Mouse (Mus musculus): ENCODE data around the gene Cnbp. TPM values are rescaled to one million over a fixed set of nuclear protein-coding genes. Genes with fewer than 3 reads are reported as not detected.

The Cnbp gene
- polyA plus RNA-seq, 1 experiment, result 196 TPM

- Histone ChIP-seq H3K4me3 (peak within 1 kb of the TSS; percentile 75), H3K4me2 (ENCODE audit: low read depth) (peak within 1 kb of the TSS; percentile 88), H3K36me3 (ENCODE audit: control insufficient read depth, insufficient read depth) (peaks cover 4% of the 10 kb centered on the region), H3K27me3 (ENCODE audit: control insufficient read depth, insufficient read depth, insufficient read length) (no peaks in the 10 kb centered on the region), H3ac (ENCODE audit: control insufficient read depth, insufficient read length) (peak within 1 kb of the TSS; percentile 59), H3K79me2 (ENCODE audit: control insufficient read depth, insufficient read depth) (no peaks in the 10 kb centered on the region)
- TF ChIP-seq MYOG (IDR thresholded peaks at IDR 0.05; ENCODE audit: control insufficient read depth in 1 of 3, insufficient read depth in 1 of 3, insufficient read length in 2 of 3, low read depth in 2 of 3), result peak in 1 of 3 experiments; percentile 36
- TF ChIP-seq MYOD1 (IDR thresholded peaks at IDR 0.05; ENCODE audit: control insufficient read depth in 1 of 3, insufficient read length in 2 of 3, low read depth in 2 of 3), result peak in 1 of 3 experiments; percentile 5
- TF ChIP-seq USF1 (IDR thresholded peaks at IDR 0.05; ENCODE audit: low read depth), result no peak
- no peak for TF ChIP-seq MAX (IDR thresholded peaks at IDR 0.05; ENCODE audit: low read depth)
- TF ChIP-seq CEBPB (IDR thresholded peaks at IDR 0.05; ENCODE audit: insufficient read depth, poor library complexity, severe bottlenecking), result no peak
- TF ChIP-seq POLR2AphosphoS2 (IDR thresholded peaks at IDR 0.05; ENCODE audit: insufficient read length, low read depth), result peak; percentile 89
- no peak for TF ChIP-seq E2F4 (IDR thresholded peaks at IDR 0.05; ENCODE audit: insufficient read depth)
- no peak for TF ChIP-seq TCF3 (IDR thresholded peaks at IDR 0.05; ENCODE audit: insufficient read length, low read depth)
- no peak for TF ChIP-seq TCF12 (IDR thresholded peaks at IDR 0.05; ENCODE audit: insufficient read depth, poor library complexity, severe bottlenecking)
- peak; percentile 93 for TF ChIP-seq POLR2A (IDR thresholded peaks at IDR 0.05; ENCODE audit: insufficient read length, low read depth)
- TF ChIP-seq SRF (IDR thresholded peaks at IDR 0.05; ENCODE audit: control insufficient read depth, insufficient read length, low read depth), result no peak
- no peak for TF ChIP-seq REST (IDR thresholded peaks at IDR 0.05; ENCODE audit: insufficient read depth, insufficient read length)
These were observed 39.1 kb downstream of the Cnbp start, which contains the start of gene Rab43 for GRCm38 (mm10) chr6:87811675-87812338. Gene Rab43, minus strand, starts transcription at chr6:87812164.

GRCm38 (mm10) chr6:87810713-87811669 lies 39.9 kb downstream of the Cnbp start:
- H3K4me3 ChIP-seq, result peak overlapping the region; percentile 75
- TF ChIP-seq CEBPB (IDR thresholded peaks at IDR 0.05; ENCODE audit: insufficient read depth, poor library complexity, severe bottlenecking) (no peak), SRF (IDR thresholded peaks at IDR 0.05; ENCODE audit: control insufficient read depth, insufficient read length, low read depth) (no peak), MYOG (IDR thresholded peaks at IDR 0.05; ENCODE audit: control insufficient read depth in 1 of 3, insufficient read depth in 1 of 3, insufficient read length in 2 of 3, low read depth in 2 of 3) (no peak), MAX (IDR thresholded peaks at IDR 0.05; ENCODE audit: low read depth) (no peak), TCF12 (IDR thresholded peaks at IDR 0.05; ENCODE audit: insufficient read depth, poor library complexity, severe bottlenecking) (no peak), E2F4 (IDR thresholded peaks at IDR 0.05; ENCODE audit: insufficient read depth) (no peak), POLR2A (IDR thresholded peaks at IDR 0.05; ENCODE audit: insufficient read length, low read depth) (no peak), MYOD1 (IDR thresholded peaks at IDR 0.05; ENCODE audit: control insufficient read depth in 1 of 3, insufficient read length in 2 of 3, low read depth in 2 of 3) (no peak)
- H3ac ChIP-seq (ENCODE audit: control insufficient read depth, insufficient read length), result peak overlapping the region; percentile 59
- no peaks in the 10 kb centered on the region for H3K36me3 ChIP-seq (ENCODE audit: control insufficient read depth, insufficient read depth)
- H3K79me2 ChIP-seq (ENCODE audit: control insufficient read depth, insufficient read depth), result no peaks in the 10 kb centered on the region
- H3K27me3 ChIP-seq (ENCODE audit: control insufficient read depth, insufficient read depth, insufficient read length), result no peaks in the 10 kb centered on the region
- H3K4me2 ChIP-seq (ENCODE audit: low read depth), result peak overlapping the region; percentile 84

- Histone ChIP-seq H3K4me3 (peak overlapping the region; percentile 75), H3ac (ENCODE audit: control insufficient read depth, insufficient read length) (peak overlapping the region; percentile 59), H3K4me2 (ENCODE audit: low read depth) (peak overlapping the region; percentile 84), H3K36me3 (ENCODE audit: control insufficient read depth, insufficient read depth) (no peaks in the 10 kb centered on the region), H3K27me3 (ENCODE audit: control insufficient read depth, insufficient read depth, insufficient read length) (no peaks in the 10 kb centered on the region), H3K79me2 (ENCODE audit: control insufficient read depth, insufficient read depth) (no peaks in the 10 kb centered on the region)
- TF ChIP-seq CEBPB (IDR thresholded peaks at IDR 0.05; ENCODE audit: insufficient read depth, poor library complexity, severe bottlenecking) (no peak), REST (IDR thresholded peaks at IDR 0.05; ENCODE audit: insufficient read depth, insufficient read length) (no peak), POLR2A (IDR thresholded peaks at IDR 0.05; ENCODE audit: insufficient read length, low read depth) (no peak), E2F4 (IDR thresholded peaks at IDR 0.05; ENCODE audit: insufficient read depth) (no peak), POLR2AphosphoS2 (IDR thresholded peaks at IDR 0.05; ENCODE audit: insufficient read length, low read depth) (no peak)
These were observed 40.6 kb downstream of the Cnbp start for GRCm38 (mm10) chr6:87810311-87810710.

- TF ChIP-seq SRF (IDR thresholded peaks at IDR 0.05; ENCODE audit: control insufficient read depth, insufficient read length, low read depth) (no peak), MYOG (IDR thresholded peaks at IDR 0.05; ENCODE audit: control insufficient read depth in 1 of 3, insufficient read depth in 1 of 3, insufficient read length in 2 of 3, low read depth in 2 of 3) (peak in 1 of 3 experiments; percentile 32), MYOD1 (IDR thresholded peaks at IDR 0.05; ENCODE audit: control insufficient read depth in 1 of 3, insufficient read length in 2 of 3, low read depth in 2 of 3) (peak in 1 of 3 experiments; percentile 33)
- H3K79me2 ChIP-seq (ENCODE audit: control insufficient read depth, insufficient read depth), result no peaks in the 10 kb centered on the region
- H3K27me3 ChIP-seq (ENCODE audit: control insufficient read depth, insufficient read depth, insufficient read length), result no peaks in the 10 kb centered on the region
- H3K4me2 ChIP-seq (ENCODE audit: low read depth), result peak overlapping the region; percentile 84
- peak overlapping the region; percentile 75 for H3K4me3 ChIP-seq
- H3K36me3 ChIP-seq (ENCODE audit: control insufficient read depth, insufficient read depth), result no peaks in the 10 kb centered on the region
- H3ac ChIP-seq (ENCODE audit: control insufficient read depth, insufficient read length), result no peak overlapping the region
These were observed 41.2 kb downstream of the Cnbp start for GRCm38 (mm10) chr6:87809651-87810161.
